Comparison of ENCODE assay signal across 12 mouse cellular contexts in genomic region chr16:13331898-13332297, GRCm38 (mm10).
DNase-seq lines count a peak whose midpoint lies in the region; ATAC-seq lines count a peak whose summit lies in the region.
"Had no signal": no experiment of that assay in that cellular context is flagged by ENCODE, and none has a peak within 500 bp of the region (broad histone marks: within the 10 kb centered on the region; RNA-seq: fewer than 3 reads in every experiment).

No protein-coding gene starts in this region.

- H3K9me3 ChIP-seq in hindbrain, embryonic 14.5 days (ENCODE audit: control insufficient read depth, low read length): no peaks in the 10 kb centered on the region
- no peaks in the 10 kb centered on the region for H3K9me3 ChIP-seq in hindbrain, embryonic 10.5 days
- H3K9me3 ChIP-seq in neural tube, embryonic 13.5 days: no peaks in the 10 kb centered on the region
- H3K9me3 ChIP-seq in hindbrain, embryonic 16.5 days (ENCODE audit: control insufficient read depth, low read length): no peaks in the 10 kb centered on the region

- no peak overlapping the region for H3K4me3 ChIP-seq in hindbrain, embryonic 14.5 days (replicated peaks; ENCODE audit: low read length)
- H3K4me3 ChIP-seq in hindbrain, embryonic 10.5 days: no peak overlapping the region
- no peak overlapping the region for H3K4me3 ChIP-seq in neural tube, embryonic 13.5 days
- H3K4me3 ChIP-seq in hindbrain, embryonic 16.5 days (ENCODE audit: low read length): no peak overlapping the region

- H3K9ac ChIP-seq in hindbrain, embryonic 14.5 days: no peak overlapping the region; the same call in 1 of the 2 replicates
- H3K9ac ChIP-seq in neural tube, embryonic 13.5 days: no peak overlapping the region
- H3K9ac ChIP-seq in hindbrain, embryonic 16.5 days (ENCODE audit: low read depth, low read length): no peak overlapping the region

- H3K4me1 ChIP-seq in hindbrain, embryonic 14.5 days (replicated peaks; ENCODE audit: control insufficient read depth, insufficient read depth, low read length): peaks cover 6% of the 10 kb centered on the region
- no peaks in the 10 kb centered on the region for H3K4me1 ChIP-seq in hindbrain, embryonic 10.5 days (replicated peaks)
- peaks cover 18% of the 10 kb centered on the region for H3K4me1 ChIP-seq in neural tube, embryonic 13.5 days (replicated peaks)
- H3K4me1 ChIP-seq in hindbrain, embryonic 16.5 days (ENCODE audit: control insufficient read depth, insufficient read depth, low read depth, low read length): peaks cover 4% of the 10 kb centered on the region

- no peaks in the 10 kb centered on the region for H3K27me3 ChIP-seq in hindbrain, embryonic 14.5 days (ENCODE audit: control insufficient read depth, insufficient read depth, low read length)
- no peaks in the 10 kb centered on the region for H3K27me3 ChIP-seq in hindbrain, embryonic 10.5 days (ENCODE audit: insufficient read depth, poor library complexity, severe bottlenecking)
- H3K27me3 ChIP-seq in neural tube, embryonic 13.5 days: no peaks in the 10 kb centered on the region
- no peaks in the 10 kb centered on the region for H3K27me3 ChIP-seq in hindbrain, embryonic 16.5 days (replicated peaks; ENCODE audit: control insufficient read depth, insufficient read depth, low read length)

- H3K4me2 ChIP-seq in hindbrain, embryonic 14.5 days (replicated peaks): no peak overlapping the region
- H3K4me2 ChIP-seq in neural tube, embryonic 13.5 days: no peak overlapping the region
- H3K4me2 ChIP-seq in hindbrain, embryonic 16.5 days (ENCODE audit: low read length): no peak overlapping the region

- ATAC-seq in hindbrain, embryonic 14.5 days (ENCODE audit: low FRiP score): peak; percentile 64; the same call in 1 of the 2 replicates
- 0 out of 2 replicates have a peak, but pooled peaks have one; percentile 46 for ATAC-seq in neural tube, embryonic 13.5 days (ENCODE audit: low read depth)
- ATAC-seq in hindbrain, embryonic 16.5 days: peak; percentile 58
- ATAC-seq: CD4-positive, CD25-positive, alpha-beta regulatory T cell, adult 4 months had no signal

- WGBS in hindbrain, embryonic 14.5 days: 40% methylated on average over 3 of the region's 3 CpGs
- 60% methylated on average over 3 of the region's 3 CpGs for WGBS in hindbrain, embryonic 10.5 days
- WGBS in neural tube, embryonic 13.5 days: 44% methylated on average over 3 of the region's 3 CpGs
- WGBS in hindbrain, embryonic 16.5 days: 40% methylated on average over 3 of the region's 3 CpGs

- H3K36me3 ChIP-seq in hindbrain, embryonic 14.5 days (replicated peaks; ENCODE audit: control insufficient read depth, insufficient read depth): peaks cover 4% of the 10 kb centered on the region
- H3K36me3 ChIP-seq in hindbrain, embryonic 10.5 days: peaks cover 10% of the 10 kb centered on the region; the same call in 1 of the 2 replicates
- no peaks in the 10 kb centered on the region; the same call in 1 of the 2 replicates for H3K36me3 ChIP-seq in neural tube, embryonic 13.5 days
- no peaks in the 10 kb centered on the region; the same call in 1 of the 2 replicates for H3K36me3 ChIP-seq in hindbrain, embryonic 16.5 days (ENCODE audit: control insufficient read depth, insufficient read depth, low read length)

- H3K27ac ChIP-seq in hindbrain, embryonic 14.5 days: peak overlapping the region; percentile 59
- H3K27ac ChIP-seq in hindbrain, embryonic 10.5 days: no peak overlapping the region
- H3K27ac ChIP-seq in neural tube, embryonic 13.5 days (replicated peaks): no peak overlapping the region
- H3K27ac ChIP-seq in hindbrain, embryonic 16.5 days (ENCODE audit: low read depth, low read length): 0 out of 2 replicates have a peak overlapping the region, but pooled peaks have one; percentile 34
- H3K27ac ChIP-seq: macrophage had no signal

- DNase-seq in hindbrain, embryonic 14.5 days (ENCODE audit: low spot score): no peak
- no peak for DNase-seq in hindbrain, embryonic 10.5 days (ENCODE audit: low spot score)
- no peak for DNase-seq in neural tube, embryonic 10.5 days (ENCODE audit: extremely low spot score, low spot score)
- DNase-seq in kidney, adult 18-20 months: no peak
- no peak for DNase-seq in adrenal gland, postnatal 36 days
- DNase-seq: adrenal gland, postnatal 10 days; cerebellum, adult 9-11 months; lung, adult 2 months had no signal

Comparison
In these comparisons a context has a peak if more than half of its experiments do, and no peak if none do; other contexts are left out.
1. H3K27ac ChIP-seq: peak in hindbrain, embryonic 14.5 days (single experiment) and hindbrain, embryonic 16.5 days (single experiment); none in hindbrain, embryonic 10.5 days (single experiment) and neural tube, embryonic 13.5 days (single experiment).
2. Peak in every context shown above with its lines, with median percentiles within 50 percentile points of each other: ATAC-seq.